Mouse (Mus musculus) CD4-positive naive resting alpha-beta T cell, adult 76 days (primary cell): ENCODE data around the gene Cd200r4. TPM values are rescaled to one million over a fixed set of nuclear protein-coding genes. Genes with fewer than 3 reads are reported as not detected.

Experiments used
- total RNA-seq: library from RNA; stranded (reverse); gene quantifications from one replicate; pipeline ENCODE4 v1.2.4, GENCODE M21; 2023

Gene Cd200r4
- 0.94 TPM for total RNA-seq

GRCm38 (mm10) chr16:44811544-44811943 lies at the start of gene Cd200r4:
Cd200r4 (plus strand) TSS chr16:44811733.

DNA sequence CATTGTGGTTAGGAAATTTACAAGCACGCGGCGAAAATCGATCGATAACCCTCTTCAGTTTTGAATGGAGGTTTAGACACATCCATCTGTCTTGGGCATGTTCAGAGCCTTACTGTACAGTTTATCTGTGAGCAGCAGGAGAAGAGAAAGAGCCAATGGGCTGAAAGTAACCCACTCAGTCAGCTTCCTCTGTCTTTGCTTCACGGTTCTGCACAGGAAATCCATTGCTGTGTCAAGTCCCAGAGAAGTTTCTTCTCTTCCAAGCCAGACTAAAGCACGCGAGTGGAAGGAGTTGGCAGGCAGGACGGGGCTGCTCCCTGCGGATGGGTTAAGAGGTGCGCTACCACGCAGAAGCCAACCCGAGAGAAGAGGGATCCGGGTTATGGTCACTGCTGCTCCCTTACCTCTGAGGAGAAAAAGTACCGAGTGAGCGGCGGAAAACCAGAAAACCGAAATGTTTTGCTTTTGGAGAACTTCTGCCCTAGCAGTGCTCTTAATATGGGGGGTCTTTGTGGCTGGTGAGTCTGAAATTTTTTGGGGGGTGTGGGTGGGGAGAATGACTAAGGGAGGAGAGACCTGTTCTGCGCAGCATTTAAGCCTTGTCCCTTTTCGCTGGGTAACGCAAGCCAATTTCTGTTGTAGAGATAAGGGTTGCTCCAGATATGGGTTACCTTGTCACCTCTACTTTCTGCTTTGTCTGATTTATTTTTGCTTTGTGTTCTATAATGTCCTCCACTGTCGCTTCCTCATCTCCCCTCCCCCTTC lies 45.8 kb upstream of the Cd200r4 start, which contains the start of gene Cd200r1:
Gene Cd200r1 (plus strand): TSS at position 182 of the 765 bp plus-strand sequence.

GRCm38 (mm10) chr16:44866797-44867196 lies 55.3 kb downstream of the Cd200r4 start, which contains the start of gene Cd200r2:
Cd200r2 (plus strand) TSS chr16:44867097.

Other genes starting within 250 kb of the Cd200r4 start
- gene Nepro, start 87.4 kb upstream of the Cd200r4 start, total RNA-seq: 16.6 TPM
- 10.5 TPM for gene Gtpbp8, start 65.4 kb upstream of the Cd200r4 start, total RNA-seq
- 5.1 TPM for gene Cd200r1, start 46.0 kb upstream of the Cd200r4 start, total RNA-seq
- gene Cd200r2, start 55.4 kb downstream of the Cd200r4 start, total RNA-seq: not detected
- gene Cd200r3, start 131.9 kb downstream of the Cd200r4 start, total RNA-seq: 2.2 TPM